Comparison of ENCODE assay signal across 17 mouse cellular contexts in genomic region chr8:100446677-100447350, GRCm38 (mm10).
DNase-seq lines count a peak whose midpoint lies in the region; ATAC-seq and TF ChIP-seq lines count a peak whose summit lies in the region.
"Had no signal": no experiment of that assay in that cellular context is flagged by ENCODE, and none has a peak within 500 bp of the region (broad histone marks: within the 10 kb centered on the region; RNA-seq: fewer than 3 reads in every experiment).

No protein-coding gene starts in this region.

- no peaks in the 10 kb centered on the region for H3K4me1 ChIP-seq in midbrain, postnatal 0 days (ENCODE audit: insufficient read depth, low read length)
- H3K4me1 ChIP-seq in midbrain, embryonic 16.5 days (ENCODE audit: control insufficient read depth, insufficient read depth, low read length), result 0 out of 2 replicates have a peak, but pooled peaks cover 2% of the 10 kb centered on the region
- H3K4me1 ChIP-seq: heart, embryonic 13.5 days; midbrain, embryonic 15.5 days had no signal

- ATAC-seq in midbrain, postnatal 0 days (ENCODE audit: low FRiP score), result no peak
- ATAC-seq in midbrain, embryonic 16.5 days, result no peak
- ATAC-seq: liver, postnatal 0 days; midbrain, embryonic 15.5 days had no signal

- no peak overlapping the region for H3K27ac ChIP-seq in midbrain, postnatal 0 days (ENCODE audit: low read depth, low read length)
- H3K27ac ChIP-seq in midbrain, embryonic 16.5 days (ENCODE audit: low read length), result no peak overlapping the region
- H3K27ac ChIP-seq: heart, embryonic 13.5 days; midbrain, embryonic 15.5 days; neural tube, embryonic 13.5 days had no signal

- peak; percentile 11 for DNase-seq in embryo, embryonic 11 days
- DNase-seq in embryo, embryonic 10 days (ENCODE audit: low spot score), result no peak
- DNase-seq in midbrain, postnatal 0 days (ENCODE audit: low spot score), result peak; percentile 61
- peak; percentile 4 to 20 for DNase-seq in layer of hippocampus, adult 8-10 months (ENCODE audit: low spot score in 2 of 2)
- DNase-seq in lung, adult 18-20 months, result no peak
- no peak for DNase-seq in kidney, adult 9 months
- DNase-seq: kidney, adult 11 months; kidney, postnatal 4 days; liver, postnatal 0 days; lung, postnatal 4 days; right cerebral cortex, adult 18-20 months had no signal

- H3K9ac ChIP-seq in midbrain, postnatal 0 days (replicated peaks; ENCODE audit: low read length, poor library complexity, severe bottlenecking), result no peak overlapping the region
- H3K9ac ChIP-seq in midbrain, embryonic 16.5 days (ENCODE audit: low read depth, low read length), result no peak overlapping the region
- H3K9ac ChIP-seq: heart, embryonic 13.5 days; liver, postnatal 0 days; midbrain, embryonic 15.5 days; neural tube, embryonic 13.5 days had no signal

- H3K27me3 ChIP-seq in midbrain, postnatal 0 days (ENCODE audit: insufficient read depth, low read length), result no peaks in the 10 kb centered on the region
- H3K27me3 ChIP-seq in midbrain, embryonic 16.5 days (ENCODE audit: control insufficient read depth, insufficient read depth, low read depth, low read length), result no peaks in the 10 kb centered on the region
- H3K27me3 ChIP-seq: heart, embryonic 13.5 days; midbrain, embryonic 15.5 days; neural tube, embryonic 13.5 days had no signal

- 53% methylated on average over 2 of the region's 2 CpGs for WGBS in midbrain, postnatal 0 days
- 51% methylated on average over 2 of the region's 2 CpGs for WGBS in midbrain, embryonic 16.5 days

- no peaks in the 10 kb centered on the region for H3K9me3 ChIP-seq in midbrain, postnatal 0 days (ENCODE audit: low read length)
- no peaks in the 10 kb centered on the region for H3K9me3 ChIP-seq in midbrain, embryonic 16.5 days (replicated peaks; ENCODE audit: control insufficient read depth, low read length, poor library complexity, severe bottlenecking)
- H3K9me3 ChIP-seq: G1E; heart, embryonic 13.5 days; midbrain, embryonic 15.5 days; neural tube, embryonic 13.5 days had no signal

- H3K36me3 ChIP-seq in midbrain, postnatal 0 days (ENCODE audit: insufficient read depth, low read length), result no peaks in the 10 kb centered on the region
- H3K36me3 ChIP-seq in midbrain, embryonic 16.5 days (ENCODE audit: control insufficient read depth, insufficient read depth, low read length), result no peaks in the 10 kb centered on the region
- H3K36me3 ChIP-seq: G1E; heart, embryonic 13.5 days; midbrain, embryonic 15.5 days; neural tube, embryonic 13.5 days had no signal

- no peak overlapping the region for H3K4me3 ChIP-seq in midbrain, postnatal 0 days (ENCODE audit: low read depth, low read length)
- no peak overlapping the region for H3K4me3 ChIP-seq in midbrain, embryonic 16.5 days (ENCODE audit: low read depth, low read length)
- H3K4me3 ChIP-seq: erythroblast, embryonic 14.5 days; heart, embryonic 13.5 days; midbrain, embryonic 15.5 days; neural tube, embryonic 13.5 days had no signal

- TF ChIP-seq CTCF in midbrain, postnatal 0 days (IDR thresholded peaks at IDR 0.05), result no peak

- no peak overlapping the region for H3K4me2 ChIP-seq in midbrain, postnatal 0 days (ENCODE audit: low read depth, low read length, poor library complexity, severe bottlenecking)
- no peak overlapping the region for H3K4me2 ChIP-seq in midbrain, embryonic 16.5 days (ENCODE audit: low read length)
- H3K4me2 ChIP-seq: heart, embryonic 13.5 days; midbrain, embryonic 15.5 days; neural tube, embryonic 13.5 days had no signal

Comparison
In these comparisons a context has a peak if more than half of its experiments do, and no peak if none do; other contexts are left out.
1. DNase-seq: peak in embryo, embryonic 11 days (single experiment), midbrain, postnatal 0 days (single experiment) and layer of hippocampus, adult 8-10 months (2 of 2); none in embryo, embryonic 10 days (single experiment), lung, adult 18-20 months (0 of 2) and kidney, adult 9 months (single experiment).